Mouse (Mus musculus) midbrain, embryonic 16.5 days (tissue): ENCODE measurements around the gene Emx1. TPM values are rescaled to one million over a fixed set of nuclear protein-coding genes. Genes with fewer than 3 reads are reported as not detected.

Source experiments
- ATAC-seq: fragments of 200-750 bp; cut with Nextera tagmentation; 2 replicates; pipeline ENCODE4 v1.8.0; 2017; ENCODE audit warnings: moderate TSS enrichment
- H3K27ac ChIP-seq: fragments of 300-500 bp; sonication (generic); 2 replicates; pipeline ENCODE4 v1.5.1; 2014; ENCODE audit warnings: mild to moderate bottlenecking, low read length, mixed read lengths
- H3K27me3 ChIP-seq: fragments of 300-500 bp; sonication (generic); 2 replicates; pipeline ENCODE4 v1.6.1; 2014; ENCODE audit warnings: low read depth, low read length, mixed read lengths; ENCODE audit not compliant: control insufficient read depth, insufficient read depth
- H3K36me3 ChIP-seq: fragments of 300-500 bp; sonication (generic); 2 replicates; pipeline ENCODE4 v1.6.1; 2014; ENCODE audit warnings: mild to moderate bottlenecking, low read length, moderate library complexity, mixed read lengths; ENCODE audit not compliant: control insufficient read depth, insufficient read depth
- H3K4me1 ChIP-seq: fragments of 300-500 bp; sonication (generic); 2 replicates; pipeline ENCODE4 v1.6.1; 2014; ENCODE audit warnings: mild to moderate bottlenecking, low read length, mixed read lengths; ENCODE audit not compliant: control insufficient read depth, insufficient read depth
- H3K4me2 ChIP-seq: fragments of 300-500 bp; sonication (generic); 2 replicates; pipeline ENCODE4 v1.6.1; 2014; ENCODE audit warnings: mild to moderate bottlenecking, low read length, mixed read lengths
- H3K4me3 ChIP-seq: fragments of 300-500 bp; sonication (generic); 2 replicates; pipeline ENCODE4 v1.5.1; 2014; ENCODE audit warnings: low read depth, mild to moderate bottlenecking, low read length, moderate library complexity, mixed read lengths
- H3K9ac ChIP-seq: fragments of 300-500 bp; sonication (generic); 2 replicates; pipeline ENCODE4 v1.6.1; 2014; ENCODE audit warnings: low read depth, low read length, mixed read lengths
- H3K9me3 ChIP-seq: fragments of 300-500 bp; sonication (generic); replicated peaks from 2 replicates; pipeline ENCODE4 v1.6.1; 2014; ENCODE audit warnings: mild to moderate bottlenecking, low read length, mixed read lengths; ENCODE audit not compliant: control insufficient read depth, poor library complexity, severe bottlenecking
- WGBS: fragments of 180-500 bp; shearing (Covaris S2); extraction: QIAGEN DNeasy Blood & Tissue Kit; methylation state at CpG from one replicate; pipeline ENCODE4 v1.1.7; 2014; 5-methylcytosine and 5-hydroxymethylcytosine counted together
- polyA plus RNA-seq: library from polyadenylated mRNA; unstranded; fragments of >200 nt; fragmentation: Nextera tagmentation; extraction: Ambion mirVana; gene quantifications from 2 replicates; pipeline ENCODE4 v1.2.1, GENCODE M21; 2015

Emx1 gene
- polyA plus RNA-seq, 1 experiment from 2014 or later = 1.2 TPM

GRCm38 (mm10) chr6:85186744-85187059, 536 bp upstream of the Emx1 start:
- H3K9me3 ChIP-seq = no peaks in the 10 kb centered on the region
- H3K4me2 ChIP-seq = 0 out of 2 replicates have a peak overlapping the region, but pooled peaks have one; percentile 12
- H3K9ac ChIP-seq = no peak overlapping the region
- under 1% methylated on average over 15 of the region's 15 CpGs for WGBS
- peaks cover 33% of the 10 kb centered on the region for H3K4me1 ChIP-seq
- H3K36me3 ChIP-seq = no peaks in the 10 kb centered on the region
- no peak for ATAC-seq
- no peak overlapping the region; the same call in 1 of the 2 replicates for H3K4me3 ChIP-seq
- peaks cover 29% of the 10 kb centered on the region for H3K27me3 ChIP-seq
- no peak overlapping the region for H3K27ac ChIP-seq

- peak overlapping the region; percentile 40 for H3K4me3 ChIP-seq
- no peaks in the 10 kb centered on the region for H3K9me3 ChIP-seq
- peaks cover 33% of the 10 kb centered on the region for H3K4me1 ChIP-seq
- H3K4me2 ChIP-seq = peak overlapping the region; percentile 77
- WGBS = under 1% methylated on average over 39 of the region's 39 CpGs
- peaks cover 46% of the 10 kb centered on the region for H3K27me3 ChIP-seq
- ATAC-seq = no peak
- peak overlapping the region; percentile 39; the same call in 1 of the 2 replicates for H3K9ac ChIP-seq
- no peak overlapping the region for H3K27ac ChIP-seq
- no peaks in the 10 kb centered on the region for H3K36me3 ChIP-seq
Measured at GRCm38 (mm10) chr6:85188256-85189110, 1.2 kb downstream of the Emx1 start.

GRCm38 (mm10) chr6:85189361-85189760, 2.1 kb downstream of the Emx1 start:
- Histone ChIP-seq H3K27me3 (peaks cover 46% of the 10 kb centered on the region), H3K36me3 (no peaks in the 10 kb centered on the region), H3K27ac (no peak overlapping the region), H3K4me3 (no peak overlapping the region), H3K9ac (no peak overlapping the region), H3K9me3 (no peaks in the 10 kb centered on the region), H3K4me2 (no peak overlapping the region), H3K4me1 (peaks cover 38% of the 10 kb centered on the region)
- no peak for ATAC-seq
- WGBS = 4% methylated on average over 14 of the region's 14 CpGs

DNA sequence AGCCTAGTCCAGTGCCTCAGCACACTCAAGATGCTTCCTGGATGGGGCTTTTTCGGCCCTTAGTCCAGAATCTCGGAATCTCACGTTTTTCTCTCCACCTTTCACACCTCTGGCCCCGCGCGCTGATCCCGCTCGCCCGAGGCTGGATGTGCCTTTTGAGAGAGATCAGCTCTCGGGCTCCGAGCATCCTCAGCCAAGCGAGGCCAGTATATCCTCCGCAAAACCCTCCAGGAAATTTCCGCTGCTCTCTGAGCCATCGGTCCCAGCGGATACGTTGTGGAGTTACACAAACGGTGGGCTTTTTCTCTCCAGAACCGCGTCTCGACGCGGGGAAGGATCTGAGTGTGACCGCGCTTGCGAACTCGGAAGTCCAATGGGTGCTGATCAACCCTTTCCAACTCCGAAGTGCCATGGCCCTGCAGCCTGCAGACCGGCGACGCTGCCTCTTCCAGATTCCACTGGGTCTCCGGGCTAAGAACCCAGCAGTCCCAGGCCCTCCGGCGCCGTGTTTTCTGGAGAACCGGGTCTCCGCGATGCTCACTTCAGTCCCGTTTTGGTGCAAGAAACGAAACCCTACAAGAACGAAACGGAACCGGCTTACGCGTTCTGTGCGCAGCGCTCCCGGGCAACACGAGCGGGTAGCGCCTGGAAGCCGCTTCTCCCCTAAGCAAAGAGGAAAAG, 2.8 kb downstream of the Emx1 start:
- H3K4me2 ChIP-seq = peak overlapping the region; percentile 52
- no peaks in the 10 kb centered on the region for H3K9me3 ChIP-seq
- H3K4me1 ChIP-seq = peaks cover 38% of the 10 kb centered on the region
- H3K27me3 ChIP-seq = peaks cover 49% of the 10 kb centered on the region
- peak overlapping the region; percentile 31 for H3K4me3 ChIP-seq
- WGBS = under 1% methylated on average over 52 of the region's 52 CpGs
- no peak for ATAC-seq
- H3K27ac ChIP-seq = no peak overlapping the region
- no peak overlapping the region for H3K9ac ChIP-seq
- H3K36me3 ChIP-seq = no peaks in the 10 kb centered on the region

DNA sequence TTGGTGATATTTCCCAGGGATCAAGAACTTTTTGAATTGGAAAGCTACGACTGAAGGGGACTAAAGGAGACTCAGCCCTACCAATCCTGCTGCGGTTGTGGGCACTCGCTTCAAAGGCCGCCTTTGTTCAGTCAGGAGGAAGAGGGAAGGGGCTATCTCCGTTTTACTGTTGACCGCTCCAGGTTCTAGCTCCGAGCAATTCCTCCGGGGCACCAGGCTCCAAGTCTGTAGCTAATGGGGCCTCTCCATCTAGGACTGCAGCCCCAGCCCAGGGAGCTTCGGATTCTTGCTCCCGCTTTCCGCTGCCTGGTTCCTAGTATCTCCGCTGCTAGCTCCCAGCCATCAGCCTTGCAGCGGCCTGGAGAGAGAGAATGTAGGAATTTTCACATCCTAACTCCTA, 3.4 kb downstream of the Emx1 start:
- H3K9ac ChIP-seq = no peak overlapping the region; the same call in 1 of the 2 replicates
- H3K4me2 ChIP-seq = peak overlapping the region; percentile 52
- H3K9me3 ChIP-seq = no peaks in the 10 kb centered on the region
- WGBS = 3% methylated on average over 13 of the region's 13 CpGs
- peak overlapping the region; percentile 31 for H3K4me3 ChIP-seq
- no peak overlapping the region for H3K27ac ChIP-seq
- ATAC-seq = no peak
- H3K4me1 ChIP-seq = peaks cover 38% of the 10 kb centered on the region
- peaks cover 51% of the 10 kb centered on the region for H3K27me3 ChIP-seq
- no peaks in the 10 kb centered on the region for H3K36me3 ChIP-seq

- Histone ChIP-seq H3K9ac (no peak overlapping the region), H3K27me3 (peaks cover 52% of the 10 kb centered on the region), H3K36me3 (no peaks in the 10 kb centered on the region), H3K9me3 (no peaks in the 10 kb centered on the region), H3K27ac (no peak overlapping the region), H3K4me2 (no peak overlapping the region), H3K4me1 (peaks cover 29% of the 10 kb centered on the region), H3K4me3 (no peak overlapping the region)
- 30% methylated on average over 9 of the region's 9 CpGs for WGBS
- no peak for ATAC-seq
Measured at GRCm38 (mm10) chr6:85191751-85192440, 4.7 kb downstream of the Emx1 start.

- no peak for ATAC-seq
- Histone ChIP-seq H3K27me3 (peaks cover 52% of the 10 kb centered on the region), H3K36me3 (no peaks in the 10 kb centered on the region), H3K4me1 (peaks cover 16% of the 10 kb centered on the region), H3K27ac (no peak overlapping the region), H3K9me3 (no peaks in the 10 kb centered on the region), H3K4me2 (peak overlapping the region; percentile 43), H3K9ac (peak overlapping the region; percentile 53; the same call in 1 of the 2 replicates), H3K4me3 (peak overlapping the region; percentile 14; the same call in 1 of the 2 replicates)
- 8% methylated on average over 29 of the region's 29 CpGs for WGBS
Measured at GRCm38 (mm10) chr6:85193381-85194318, 6.4 kb downstream of the Emx1 start.

GRCm38 (mm10) chr6:85197951-85198350, 10.7 kb downstream of the Emx1 start:
- Histone ChIP-seq H3K9ac (no peak overlapping the region), H3K4me2 (no peak overlapping the region), H3K4me3 (no peak overlapping the region), H3K27ac (no peak overlapping the region), H3K9me3 (no peaks in the 10 kb centered on the region), H3K4me1 (peaks cover 5% of the 10 kb centered on the region; the same call in 1 of the 2 replicates), H3K36me3 (no peaks in the 10 kb centered on the region), H3K27me3 (peaks cover 29% of the 10 kb centered on the region)
- no peak for ATAC-seq
- WGBS = 63% methylated on average over 2 of the region's 2 CpGs
